Mouse (Mus musculus): Measurements from ENCODE around the gene Secisbp2l. TPM values are rescaled to one million over a fixed set of nuclear protein-coding genes. Genes with fewer than 3 reads are reported as not detected.

The Secisbp2l gene
- 43.8 and 46.4 TPM in 2 replicates for polyA plus RNA-seq (2011; ENCODE audit: insufficient read length, low read depth, missing spikeins)

DNA sequence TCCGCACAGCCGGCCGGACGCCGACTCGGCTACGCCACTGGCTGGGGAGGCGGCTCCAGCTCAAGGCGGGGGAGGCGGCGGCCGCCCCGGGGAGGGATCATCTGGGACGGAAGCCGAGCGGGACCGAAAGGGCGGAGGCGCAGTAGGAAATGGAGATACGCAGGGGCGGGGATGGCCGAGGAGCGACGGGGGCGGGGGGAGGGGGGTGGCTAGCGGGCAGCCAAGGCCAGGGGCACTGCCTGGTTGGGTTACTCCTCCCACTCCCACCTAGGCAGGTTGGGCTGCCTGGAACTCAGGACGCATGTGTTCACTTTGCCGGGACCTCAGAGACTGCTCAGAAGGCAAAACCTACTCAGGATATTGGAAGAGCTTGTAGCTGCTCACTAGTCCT lies at the start of gene Secisbp2l:
Secisbp2l (minus strand) TSS at position 152 of the 391 bp plus-strand sequence.
- H3K4me3 ChIP-seq (ENCODE audit: insufficient read depth, low read length), result peak within 1 kb of the TSS; percentile 97
- peaks cover 7% of the 10 kb centered on the region; the same call in 1 of the 2 replicates for H3K4me1 ChIP-seq (ENCODE audit: control insufficient read depth, insufficient read depth, low read length)
- TF ChIP-seq CTCF (IDR thresholded peaks at IDR 0.05; ENCODE audit: borderline replicate concordance, insufficient read depth, low read length) (no peak), POLR2A (IDR thresholded peaks at IDR 0.05; ENCODE audit: low read depth, low read length) (peak; percentile 77)
- H3K27ac ChIP-seq (ENCODE audit: insufficient read depth, low read length), result peak within 1 kb of the TSS; percentile 53

DNA sequence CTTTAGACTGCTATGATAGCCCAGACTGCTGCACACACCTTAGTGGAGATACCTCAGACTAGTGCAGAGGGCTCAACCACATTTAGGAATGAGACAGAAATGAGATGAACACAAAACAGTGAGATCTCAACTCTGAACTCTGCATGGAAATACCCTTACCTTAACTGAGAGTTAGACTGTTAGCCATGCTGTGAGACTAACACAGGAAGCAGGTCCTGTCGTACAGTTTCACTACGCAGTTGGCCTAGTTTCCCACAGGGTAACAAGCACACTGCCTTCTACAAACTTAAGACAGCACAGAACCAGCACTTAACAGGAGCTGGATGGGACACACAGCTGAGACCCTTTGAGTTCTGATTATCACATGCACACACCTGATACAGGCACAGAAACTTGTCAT lies 47.3 kb upstream of the Secisbp2l start:
- Histone ChIP-seq H3K4me1 (ENCODE audit: control insufficient read depth, insufficient read depth, low read length) (no peaks in the 10 kb centered on the region), H3K27ac (ENCODE audit: insufficient read depth, low read length) (no peak overlapping the region), H3K4me3 (ENCODE audit: insufficient read depth, low read length) (no peak overlapping the region)
- no peak for TF ChIP-seq POLR2A (IDR thresholded peaks at IDR 0.05; ENCODE audit: low read depth, low read length)
- TF ChIP-seq CTCF (IDR thresholded peaks at IDR 0.05; ENCODE audit: borderline replicate concordance, insufficient read depth, low read length), result no peak

DNA sequence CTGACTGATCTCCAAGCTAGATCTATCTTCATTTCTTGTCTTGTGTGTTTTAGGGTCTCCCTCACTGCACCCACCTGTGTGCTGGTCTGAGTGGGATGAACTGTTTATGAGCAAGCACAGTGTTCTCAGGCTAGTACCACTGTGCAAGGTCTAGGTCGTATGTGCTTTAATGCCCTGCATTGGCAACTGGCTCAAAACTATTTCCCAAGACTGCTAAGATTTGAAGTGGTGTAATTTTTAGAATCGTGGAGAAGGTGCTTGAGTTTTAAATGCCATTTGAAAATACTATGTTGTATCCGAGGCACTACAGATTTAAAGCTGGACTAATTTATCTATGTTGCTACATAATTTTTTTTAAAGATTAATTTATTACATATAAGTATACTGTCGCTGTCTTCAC lies 45.2 kb upstream of the Secisbp2l start:
- TF ChIP-seq POLR2A (IDR thresholded peaks at IDR 0.05; ENCODE audit: low read depth, low read length) (no peak), CTCF (IDR thresholded peaks at IDR 0.05; ENCODE audit: borderline replicate concordance, insufficient read depth, low read length) (no peak)
- Histone ChIP-seq H3K4me3 (ENCODE audit: insufficient read depth, low read length) (no peak overlapping the region), H3K27ac (ENCODE audit: insufficient read depth, low read length) (no peak overlapping the region), H3K4me1 (ENCODE audit: control insufficient read depth, insufficient read depth, low read length) (no peaks in the 10 kb centered on the region)

DNA sequence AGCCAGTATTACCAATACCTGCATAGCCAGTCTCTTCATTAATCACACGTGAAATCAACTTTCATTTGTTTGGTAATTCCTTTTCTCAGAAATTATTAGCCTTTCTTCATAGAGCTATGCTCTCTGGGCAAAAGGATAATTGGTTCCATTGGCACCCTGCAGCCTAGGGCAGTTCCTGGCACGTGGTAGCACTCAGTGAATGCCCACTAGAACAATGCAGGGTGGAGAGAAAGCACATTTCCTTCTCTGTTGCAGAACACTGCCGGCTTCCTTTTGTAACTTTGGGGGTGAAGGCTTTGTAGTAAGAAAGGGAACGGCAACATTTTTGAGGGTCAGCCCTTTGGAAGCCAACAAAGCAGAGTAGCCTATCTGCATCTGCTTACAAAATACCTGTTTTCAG lies 43.5 kb upstream of the Secisbp2l start:
- H3K4me3 ChIP-seq (ENCODE audit: insufficient read depth, low read length), result no peak overlapping the region
- no peak overlapping the region for H3K27ac ChIP-seq (ENCODE audit: insufficient read depth, low read length)
- H3K4me1 ChIP-seq (ENCODE audit: control insufficient read depth, insufficient read depth, low read length), result no peaks in the 10 kb centered on the region
- no peak for TF ChIP-seq CTCF (IDR thresholded peaks at IDR 0.05; ENCODE audit: borderline replicate concordance, insufficient read depth, low read length)
- no peak for TF ChIP-seq POLR2A (IDR thresholded peaks at IDR 0.05; ENCODE audit: low read depth, low read length)

DNA sequence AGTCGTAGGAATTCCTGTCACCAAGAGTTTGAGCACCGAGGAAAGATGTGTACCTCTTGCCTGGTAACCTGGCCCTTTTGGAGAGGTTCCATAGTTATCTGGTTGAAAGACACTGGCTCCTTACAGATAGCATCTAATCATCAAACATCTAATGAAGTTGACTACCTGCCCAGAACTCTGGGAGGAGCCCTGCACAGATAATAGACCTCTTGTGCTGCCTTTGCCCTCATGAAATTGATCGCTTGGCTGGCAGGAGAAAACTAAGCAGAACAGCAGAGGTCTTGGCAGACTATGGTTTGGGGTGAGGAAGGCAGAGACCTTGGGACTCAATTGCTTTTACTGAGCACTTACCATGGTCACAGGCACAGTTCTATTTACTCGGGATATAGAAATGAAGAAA lies 37.7 kb upstream of the Secisbp2l start:
- H3K4me1 ChIP-seq (ENCODE audit: control insufficient read depth, insufficient read depth, low read length), result no peaks in the 10 kb centered on the region
- H3K4me3 ChIP-seq (ENCODE audit: insufficient read depth, low read length), result no peak overlapping the region
- no peak for TF ChIP-seq CTCF (IDR thresholded peaks at IDR 0.05; ENCODE audit: borderline replicate concordance, insufficient read depth, low read length)
- no peak for TF ChIP-seq POLR2A (IDR thresholded peaks at IDR 0.05; ENCODE audit: low read depth, low read length)
- no peak overlapping the region for H3K27ac ChIP-seq (ENCODE audit: insufficient read depth, low read length)

DNA sequence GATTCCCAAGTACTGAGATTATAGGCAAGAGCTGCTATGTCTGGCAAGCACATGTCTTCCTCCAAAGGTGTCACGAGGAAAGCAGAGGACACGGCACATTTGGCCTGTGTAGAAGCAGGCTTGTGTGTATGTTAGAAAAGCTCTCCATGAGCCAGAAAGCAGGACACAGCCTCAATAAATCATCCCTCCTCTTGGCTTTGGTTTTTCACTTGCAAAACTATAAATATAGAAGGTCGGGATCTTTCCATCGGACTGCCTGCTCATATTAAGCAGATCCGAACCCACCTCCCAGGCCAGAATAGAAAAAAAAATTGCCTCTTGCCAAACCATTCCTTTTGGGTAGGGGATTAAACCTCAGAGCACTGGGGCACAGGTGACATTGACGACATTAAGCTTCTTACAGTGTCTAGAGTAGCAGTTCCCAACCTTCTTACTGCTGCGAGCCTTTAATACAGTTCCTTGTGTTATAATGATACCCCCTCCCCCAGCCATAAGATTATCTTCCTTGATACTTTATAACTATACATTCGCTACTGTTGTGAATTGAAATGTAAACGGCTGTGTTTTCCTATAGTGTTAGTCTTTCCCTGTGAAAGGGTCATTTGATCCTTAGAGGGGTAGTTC lies 31.4 kb upstream of the Secisbp2l start:
- TF ChIP-seq CTCF (IDR thresholded peaks at IDR 0.05; ENCODE audit: borderline replicate concordance, insufficient read depth, low read length) (no peak), POLR2A (IDR thresholded peaks at IDR 0.05; ENCODE audit: low read depth, low read length) (no peak)
- Histone ChIP-seq H3K27ac (ENCODE audit: insufficient read depth, low read length) (no peak overlapping the region), H3K4me3 (ENCODE audit: insufficient read depth, low read length) (no peak overlapping the region), H3K4me1 (ENCODE audit: control insufficient read depth, insufficient read depth, low read length) (no peaks in the 10 kb centered on the region)

DNA sequence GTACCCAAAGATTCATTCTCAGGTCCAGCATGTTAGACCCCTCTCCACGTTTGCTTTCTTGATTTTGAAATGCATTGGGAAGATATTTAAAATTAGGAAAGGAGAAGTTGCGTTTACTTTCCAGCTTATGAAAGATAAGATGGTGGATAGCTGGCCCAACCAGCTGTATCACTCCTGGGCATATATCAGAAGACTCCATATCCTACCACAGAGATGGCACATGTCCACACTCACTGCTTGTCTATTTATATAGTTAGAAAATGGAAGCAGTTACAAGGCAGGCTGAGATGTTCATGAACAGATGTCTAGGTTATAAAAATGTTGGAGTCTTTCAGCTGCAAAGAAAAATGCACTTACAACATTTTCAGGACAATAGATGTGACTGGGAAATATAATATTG lies 28.7 kb upstream of the Secisbp2l start:
- TF ChIP-seq CTCF (IDR thresholded peaks at IDR 0.05; ENCODE audit: borderline replicate concordance, insufficient read depth, low read length), result no peak
- TF ChIP-seq POLR2A (IDR thresholded peaks at IDR 0.05; ENCODE audit: low read depth, low read length), result no peak
- H3K4me1 ChIP-seq (ENCODE audit: control insufficient read depth, insufficient read depth, low read length), result no peaks in the 10 kb centered on the region
- H3K27ac ChIP-seq (ENCODE audit: insufficient read depth, low read length), result no peak overlapping the region
- no peak overlapping the region for H3K4me3 ChIP-seq (ENCODE audit: insufficient read depth, low read length)

DNA sequence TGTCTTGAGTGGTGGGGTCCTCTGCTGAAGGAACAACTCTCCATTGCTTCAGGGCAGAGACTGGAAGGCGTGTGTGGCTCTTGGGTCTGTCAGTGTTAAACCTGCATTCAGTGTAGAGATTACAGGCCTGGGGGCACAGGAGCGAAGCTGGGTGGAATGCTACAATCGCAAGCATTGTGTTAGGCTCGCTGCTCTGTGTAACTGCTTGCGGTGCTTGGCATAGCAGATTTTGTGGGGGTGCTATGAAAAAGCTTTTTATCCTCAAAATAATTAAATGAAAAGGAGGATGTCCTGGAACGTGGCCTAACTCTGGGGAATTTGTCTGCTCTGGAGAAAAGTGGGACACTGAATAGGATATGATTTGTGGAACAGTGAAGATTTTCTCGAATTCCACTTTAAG lies 26.9 kb upstream of the Secisbp2l start:
- H3K27ac ChIP-seq (ENCODE audit: insufficient read depth, low read length), result no peak overlapping the region
- TF ChIP-seq POLR2A (IDR thresholded peaks at IDR 0.05; ENCODE audit: low read depth, low read length), result no peak
- TF ChIP-seq CTCF (IDR thresholded peaks at IDR 0.05; ENCODE audit: borderline replicate concordance, insufficient read depth, low read length), result no peak
- H3K4me1 ChIP-seq (ENCODE audit: control insufficient read depth, insufficient read depth, low read length), result no peaks in the 10 kb centered on the region
- no peak overlapping the region for H3K4me3 ChIP-seq (ENCODE audit: insufficient read depth, low read length)

DNA sequence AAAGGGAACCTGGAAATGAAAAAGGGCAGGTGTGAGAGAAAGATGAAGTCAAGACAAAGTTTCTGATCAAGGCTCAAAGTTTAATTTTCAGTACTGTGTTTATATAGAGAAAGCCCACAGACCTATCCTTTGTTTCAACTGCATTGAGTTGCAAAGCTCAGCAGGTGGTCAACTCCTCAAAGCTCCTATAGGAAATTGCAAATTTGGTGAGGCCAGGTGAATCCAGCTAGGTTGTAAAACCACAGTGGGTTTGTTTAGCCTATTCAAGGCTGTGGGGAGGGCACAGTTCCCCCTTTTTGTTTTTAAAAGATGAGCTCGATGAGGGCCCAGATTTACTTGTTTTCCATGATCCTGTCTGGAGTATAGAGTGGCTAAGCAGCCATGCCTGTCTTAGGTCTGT lies 23.2 kb upstream of the Secisbp2l start:
- H3K4me3 ChIP-seq (ENCODE audit: insufficient read depth, low read length), result no peak overlapping the region
- TF ChIP-seq CTCF (IDR thresholded peaks at IDR 0.05; ENCODE audit: borderline replicate concordance, insufficient read depth, low read length) (no peak), POLR2A (IDR thresholded peaks at IDR 0.05; ENCODE audit: low read depth, low read length) (no peak)
- no peak overlapping the region for H3K27ac ChIP-seq (ENCODE audit: insufficient read depth, low read length)
- no peaks in the 10 kb centered on the region for H3K4me1 ChIP-seq (ENCODE audit: control insufficient read depth, insufficient read depth, low read length)

DNA sequence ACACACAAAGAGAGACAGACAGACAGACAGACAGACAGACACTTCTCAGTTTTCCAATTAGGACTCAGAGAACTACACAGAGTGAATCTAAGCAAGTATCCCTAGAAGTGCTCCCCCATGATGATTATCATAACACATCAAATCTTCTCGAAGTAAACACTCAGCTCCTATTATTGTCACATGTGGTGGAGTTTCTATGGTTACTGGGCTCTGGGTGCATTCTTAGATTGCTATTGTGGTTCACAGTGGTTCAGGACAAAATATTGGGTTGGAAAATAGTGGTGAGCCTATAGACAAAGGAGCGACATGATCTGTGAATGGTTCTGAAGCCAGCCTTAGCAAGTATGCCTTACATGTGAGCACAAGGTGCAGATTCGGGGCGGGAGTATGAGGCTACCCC lies 19.3 kb upstream of the Secisbp2l start:
- TF ChIP-seq POLR2A (IDR thresholded peaks at IDR 0.05; ENCODE audit: low read depth, low read length) (no peak), CTCF (IDR thresholded peaks at IDR 0.05; ENCODE audit: borderline replicate concordance, insufficient read depth, low read length) (no peak)
- Histone ChIP-seq H3K4me3 (ENCODE audit: insufficient read depth, low read length) (no peak overlapping the region), H3K4me1 (ENCODE audit: control insufficient read depth, insufficient read depth, low read length) (no peaks in the 10 kb centered on the region), H3K27ac (ENCODE audit: insufficient read depth, low read length) (no peak overlapping the region)
